Mouse (Mus musculus): Measurements from ENCODE around the gene Crtc2.

Gene Crtc2

GRCm38 (mm10) chr3:90313367-90313766 lies 59.4 kb downstream of the Crtc2 start:
- no peak for DNase-seq

All from lung, adult 18-20 months (tissue).